Mouse (Mus musculus): ENCODE results near the gene Vps51.

DNA sequence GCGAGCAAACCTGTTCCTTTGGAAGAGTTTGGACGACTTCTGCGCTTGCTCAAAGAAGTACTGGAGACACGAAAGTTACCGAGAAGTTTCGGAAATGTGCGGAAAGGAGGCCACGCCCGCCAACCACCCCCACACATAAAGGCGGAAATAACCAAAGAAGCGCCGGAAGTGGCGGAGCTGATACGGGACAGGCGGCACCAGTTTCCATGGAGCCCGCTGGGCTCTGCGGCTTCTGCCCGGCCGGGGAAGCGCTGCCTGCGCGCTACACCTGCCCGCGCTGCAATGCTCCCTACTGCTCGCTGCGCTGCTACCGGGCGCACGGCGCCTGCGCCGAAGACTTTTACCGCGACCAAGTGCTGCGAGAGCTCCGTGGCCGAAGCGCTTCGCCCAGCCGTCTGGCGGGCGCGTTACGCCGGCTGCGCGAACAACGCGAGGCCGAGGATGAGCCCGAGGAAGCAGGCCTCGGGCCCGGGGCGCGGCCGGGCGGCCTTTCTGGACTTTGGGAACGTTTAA lies 16.0 kb downstream of the Vps51 start, which contains the start of gene Znhit2:
- TF ChIP-seq CTCF (IDR thresholded peaks at IDR 0.05; ENCODE audit: low read depth, low read length) (no peak), POLR2A (IDR thresholded peaks at IDR 0.05; ENCODE audit: extremely low read depth, insufficient read depth, low read length) (peak; percentile 49; the same call in 1 of the 2 replicates)

All from liver, adult 2 months (tissue).